Mouse (Mus musculus) lung, postnatal 0 days (tissue): ENCODE results near the gene Syce3.
"Not testable (repeated sequence)": the region's sequence is repeated elsewhere in the genome, so short reads cannot be mapped to it uniquely, and the experiment has no call there.

Experiments
- CTCF ChIP-seq: IDR thresholded peaks from 2 replicates; pipeline ENCODE4 v1.5.1; 2016; ENCODE audit warnings: antibody characterized with exemption, mild to moderate bottlenecking
- EP300 ChIP-seq: IDR thresholded peaks from 2 replicates; pipeline ENCODE4 v1.6.1; 2016; ENCODE audit warnings: antibody characterized with exemption, mild to moderate bottlenecking, control low read depth

GRCm38 (mm10) chr15:89430771-89431170, 20.5 kb upstream of the Syce3 start:
- not testable (repeated sequence) for TF ChIP-seq CTCF, EP300
